Mouse (Mus musculus): ENCODE measurements at regions not wholly inside any gene's neighbourhood (a gene's known extent, or its start where the extent isn't known, plus 50 kb on each side); places are given as distances from the start of the nearest gene placed in this dataset.

- no peak for DNase-seq (ENCODE audit: low spot score)
- H3K36me3 ChIP-seq: no peaks in the 10 kb centered on the region
- no peak overlapping the region for H3K4me3 ChIP-seq
- H3K27me3 ChIP-seq (ENCODE audit: low read depth, poor library complexity, severe bottlenecking): no peaks in the 10 kb centered on the region
- no peak overlapping the region for H3K27ac ChIP-seq
- H3K9me3 ChIP-seq (replicated peaks): no peaks in the 10 kb centered on the region
- H3K4me1 ChIP-seq: no peaks in the 10 kb centered on the region
- WGBS: 67% methylated on average over 6 of the region's 6 CpGs
Measured at GRCm38 (mm10) chr4:142887876-142888275, 324.9 kb downstream of the Prdm2 start.

GRCm38 (mm10) chr4:142880323-142880759 lies 332.5 kb downstream of the Prdm2 start:
- Histone ChIP-seq H3K27ac (no peak overlapping the region), H3K4me3 (no peak overlapping the region), H3K36me3 (no peaks in the 10 kb centered on the region), H3K9me3 (replicated peaks) (no peaks in the 10 kb centered on the region), H3K4me1 (peaks cover 6% of the 10 kb centered on the region; the same call in 1 of the 2 replicates), H3K27me3 (ENCODE audit: low read depth, poor library complexity, severe bottlenecking) (no peaks in the 10 kb centered on the region)
- whole genome bisulfite sequencing: 5% methylated on average over 2 of the region's 2 CpGs
- DNase-seq (ENCODE audit: low spot score): peak; percentile 82

- no peak overlapping the region for H3K4me3 ChIP-seq
- H3K27ac ChIP-seq: no peak overlapping the region
- peaks cover 6% of the 10 kb centered on the region; the same call in 1 of the 2 replicates for H3K4me1 ChIP-seq
- no peak for DNase-seq (ENCODE audit: low spot score)
- no peaks in the 10 kb centered on the region for H3K9me3 ChIP-seq (replicated peaks)
- no peaks in the 10 kb centered on the region for H3K36me3 ChIP-seq
- H3K27me3 ChIP-seq (ENCODE audit: low read depth, poor library complexity, severe bottlenecking): no peaks in the 10 kb centered on the region
- WGBS: 90% methylated on average over 3 of the region's 3 CpGs
Measured at GRCm38 (mm10) chr4:142876151-142876550, 336.6 kb downstream of the Prdm2 start.

- Histone ChIP-seq H3K4me3 (no peak overlapping the region), H3K27me3 (ENCODE audit: low read depth, poor library complexity, severe bottlenecking) (no peaks in the 10 kb centered on the region), H3K4me1 (peaks cover 3% of the 10 kb centered on the region; the same call in 1 of the 2 replicates), H3K9me3 (replicated peaks) (no peaks in the 10 kb centered on the region), H3K27ac (no peak overlapping the region), H3K36me3 (no peaks in the 10 kb centered on the region)
- DNase-seq (ENCODE audit: low spot score): no peak
- 47% methylated on average over 5 of the region's 5 CpGs for WGBS
Measured at GRCm38 (mm10) chr4:142875105-142875504, 337.7 kb downstream of the Prdm2 start.

DNA sequence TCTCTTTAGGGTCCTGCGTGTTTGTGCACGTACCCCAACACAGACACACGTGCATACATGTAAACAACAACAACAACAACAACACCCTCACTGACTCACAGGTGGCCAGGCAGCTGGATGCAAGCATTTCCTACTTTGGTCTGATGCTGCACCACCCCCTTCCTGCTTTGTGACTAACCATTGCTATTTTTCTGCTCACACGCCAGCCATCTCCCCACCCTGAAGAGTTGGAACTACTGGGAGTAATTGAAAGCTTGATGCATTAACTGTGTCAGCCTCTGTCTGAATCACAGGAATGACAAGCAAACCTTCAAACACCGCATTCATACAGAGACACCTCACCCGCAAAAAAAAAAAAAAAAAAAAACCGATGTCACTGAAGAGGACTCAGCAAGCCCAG lies 346.5 kb downstream of the Prdm2 start:
- Histone ChIP-seq H3K36me3 (no peaks in the 10 kb centered on the region), H3K9me3 (replicated peaks) (no peaks in the 10 kb centered on the region), H3K27ac (no peak overlapping the region), H3K4me3 (no peak overlapping the region), H3K4me1 (no peaks in the 10 kb centered on the region), H3K27me3 (ENCODE audit: low read depth, poor library complexity, severe bottlenecking) (no peaks in the 10 kb centered on the region)
- WGBS: 85% methylated on average over 7 of the region's 7 CpGs
- no peak for DNase-seq (ENCODE audit: low spot score)

DNA sequence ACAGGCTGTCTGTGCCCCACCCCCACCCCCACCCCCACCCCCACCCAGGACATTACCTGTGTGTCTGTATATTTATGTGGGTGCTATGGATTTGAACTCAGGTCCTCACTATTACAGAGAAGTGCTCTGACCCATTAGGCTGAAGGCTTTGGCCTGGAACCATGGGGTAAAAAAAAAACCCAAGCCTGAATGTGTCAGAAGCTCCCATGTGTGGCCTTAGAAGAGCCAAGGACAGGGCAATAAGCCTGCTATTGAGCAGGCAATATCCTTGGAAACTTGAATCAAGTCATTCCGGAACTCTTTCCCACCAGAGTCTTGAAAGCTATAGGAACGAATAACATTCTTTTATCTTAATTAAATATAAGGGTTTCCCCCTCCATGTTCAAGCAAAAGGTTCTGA lies 347.2 kb downstream of the Prdm2 start:
- Histone ChIP-seq H3K36me3 (no peaks in the 10 kb centered on the region), H3K4me1 (no peaks in the 10 kb centered on the region), H3K27ac (no peak overlapping the region), H3K27me3 (ENCODE audit: low read depth, poor library complexity, severe bottlenecking) (no peaks in the 10 kb centered on the region), H3K4me3 (no peak overlapping the region), H3K9me3 (replicated peaks) (no peaks in the 10 kb centered on the region)
- DNase-seq (ENCODE audit: low spot score): no peak
- WGBS: 94% methylated on average over 2 of the region's 2 CpGs

DNA sequence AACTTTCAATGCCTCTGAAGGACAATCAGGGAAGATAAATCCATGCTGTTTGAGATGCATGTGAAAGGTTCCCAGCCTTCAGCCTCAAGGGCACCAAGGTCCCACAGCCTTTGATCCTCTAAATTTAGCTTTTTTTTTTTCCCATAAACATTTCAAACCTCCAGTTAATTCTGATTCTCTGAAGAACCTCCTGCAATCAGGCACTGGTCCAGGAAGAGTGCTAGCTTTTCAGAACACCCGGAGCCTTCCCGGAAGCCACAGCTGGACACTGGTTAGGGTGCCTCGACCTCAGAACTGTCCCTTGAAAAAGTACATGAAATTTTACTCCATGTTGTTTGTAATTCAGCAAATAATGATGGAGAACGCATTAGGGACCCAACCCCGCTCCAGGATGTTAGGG lies 348.9 kb downstream of the Prdm2 start:
- DNase-seq (ENCODE audit: low spot score): no peak
- Histone ChIP-seq H3K27ac (no peak overlapping the region), H3K4me1 (no peaks in the 10 kb centered on the region), H3K4me3 (no peak overlapping the region), H3K36me3 (no peaks in the 10 kb centered on the region), H3K9me3 (replicated peaks) (no peaks in the 10 kb centered on the region), H3K27me3 (ENCODE audit: low read depth, poor library complexity, severe bottlenecking) (no peaks in the 10 kb centered on the region)
- 87% methylated on average over 5 of the region's 5 CpGs for WGBS

DNA sequence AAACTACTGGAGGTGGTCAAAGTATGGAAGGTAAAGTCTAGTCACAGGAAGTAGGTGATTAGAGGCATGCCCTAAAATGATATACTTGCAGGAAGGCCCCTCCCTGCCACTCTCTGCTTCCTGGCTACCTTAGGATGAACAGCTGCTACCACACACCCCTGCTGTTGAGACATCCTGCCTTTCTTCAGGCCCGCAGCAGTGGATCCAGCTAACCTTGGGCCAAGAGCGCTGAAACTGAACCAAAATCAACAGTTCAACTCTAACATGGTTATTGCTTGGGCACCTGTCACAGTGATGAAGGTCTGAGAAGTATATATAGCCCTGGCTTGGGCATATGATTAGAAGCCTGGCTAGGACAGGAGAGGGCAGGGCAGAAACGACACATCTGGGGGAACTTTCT lies 352.4 kb downstream of the Prdm2 start:
- Histone ChIP-seq H3K27ac (no peak overlapping the region), H3K4me3 (no peak overlapping the region), H3K36me3 (no peaks in the 10 kb centered on the region), H3K9me3 (replicated peaks) (no peaks in the 10 kb centered on the region), H3K4me1 (no peaks in the 10 kb centered on the region), H3K27me3 (ENCODE audit: low read depth, poor library complexity, severe bottlenecking) (no peaks in the 10 kb centered on the region)
- 86% methylated on average over 3 of the region's 3 CpGs for WGBS
- DNase-seq (ENCODE audit: low spot score): no peak

GRCm38 (mm10) chr4:142856626-142857025 lies 356.2 kb downstream of the Prdm2 start:
- Histone ChIP-seq H3K27ac (no peak overlapping the region), H3K36me3 (no peaks in the 10 kb centered on the region), H3K27me3 (ENCODE audit: low read depth, poor library complexity, severe bottlenecking) (no peaks in the 10 kb centered on the region), H3K4me3 (no peak overlapping the region), H3K4me1 (no peaks in the 10 kb centered on the region), H3K9me3 (replicated peaks) (no peaks in the 10 kb centered on the region)
- WGBS: 83% methylated on average over 6 of the region's 6 CpGs
- DNase-seq (ENCODE audit: low spot score): no peak

DNA sequence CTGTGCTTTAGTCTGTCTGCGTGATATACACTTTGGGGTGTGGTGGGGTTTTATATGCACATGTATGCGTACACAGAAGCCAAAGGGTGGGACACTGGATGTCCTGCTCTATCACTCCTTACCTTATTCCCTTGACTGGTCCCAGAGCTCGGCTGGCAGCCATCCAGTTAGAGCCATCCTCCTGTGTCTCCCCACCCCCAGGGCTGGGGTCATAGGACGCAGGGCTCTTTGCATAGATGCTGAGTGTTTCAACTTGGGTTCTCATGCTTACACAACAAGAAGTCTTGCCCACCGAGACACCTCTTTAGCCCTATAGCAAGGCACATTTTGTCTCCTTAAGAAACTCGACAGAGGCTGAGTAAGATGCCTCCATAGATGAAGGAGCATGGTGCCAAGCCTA lies 357.2 kb downstream of the Prdm2 start:
- Histone ChIP-seq H3K27me3 (ENCODE audit: low read depth, poor library complexity, severe bottlenecking) (no peaks in the 10 kb centered on the region), H3K4me1 (no peaks in the 10 kb centered on the region), H3K36me3 (no peaks in the 10 kb centered on the region), H3K4me3 (no peak overlapping the region), H3K9me3 (replicated peaks) (no peaks in the 10 kb centered on the region), H3K27ac (no peak overlapping the region)
- no peak for DNase-seq (ENCODE audit: low spot score)
- WGBS: 91% methylated on average over 6 of the region's 6 CpGs

- DNase-seq (ENCODE audit: low spot score): no peak
- no peak overlapping the region for H3K27ac ChIP-seq
- no peaks in the 10 kb centered on the region for H3K9me3 ChIP-seq (replicated peaks)
- H3K27me3 ChIP-seq (ENCODE audit: low read depth, poor library complexity, severe bottlenecking): no peaks in the 10 kb centered on the region
- no peak overlapping the region for H3K4me3 ChIP-seq
- no peaks in the 10 kb centered on the region for H3K36me3 ChIP-seq
- no peaks in the 10 kb centered on the region for H3K4me1 ChIP-seq
- WGBS: 94% methylated on average over 15 of the region's 15 CpGs
Measured at GRCm38 (mm10) chr4:142853924-142854323, 358.9 kb downstream of the Prdm2 start.

DNA sequence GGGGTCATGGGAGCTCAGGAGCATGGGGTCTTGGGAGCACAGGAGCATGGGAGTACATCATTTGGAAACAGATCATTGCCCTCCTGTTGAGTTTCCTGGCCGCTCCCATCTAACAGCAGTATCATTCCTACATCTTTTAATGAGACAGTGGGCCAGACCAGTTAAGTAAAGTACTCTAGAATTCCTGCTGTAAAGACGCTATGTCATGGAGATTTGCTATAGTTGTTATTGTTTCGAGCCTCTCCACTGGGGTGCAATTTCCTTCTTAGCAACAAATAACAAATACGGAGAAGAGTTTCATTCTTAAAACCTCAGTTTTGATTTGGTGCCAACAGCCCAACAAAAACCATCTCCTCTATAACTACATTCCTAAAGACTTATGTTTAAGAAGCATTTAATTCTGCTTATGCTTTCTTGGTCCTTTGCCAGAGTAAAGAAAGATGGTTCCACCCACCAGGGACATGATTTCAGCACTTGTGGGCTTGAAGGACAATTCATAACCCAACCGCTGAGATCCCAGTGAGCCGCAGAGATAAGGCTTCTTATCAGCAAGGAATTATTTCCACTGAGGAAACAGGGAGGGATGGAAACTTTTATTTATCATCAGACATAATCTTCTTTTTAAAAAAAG lies 367.6 kb downstream of the Prdm2 start:
- Histone ChIP-seq H3K4me1 (no peaks in the 10 kb centered on the region), H3K27me3 (ENCODE audit: low read depth, poor library complexity, severe bottlenecking) (no peaks in the 10 kb centered on the region), H3K36me3 (no peaks in the 10 kb centered on the region), H3K4me3 (no peak overlapping the region), H3K27ac (no peak overlapping the region), H3K9me3 (replicated peaks) (no peaks in the 10 kb centered on the region)
- 90% methylated on average over 6 of the region's 6 CpGs for WGBS
- DNase-seq (ENCODE audit: low spot score): no peak

GRCm38 (mm10) chr4:142839540-142839939 lies 373.3 kb downstream of the Prdm2 start:
- H3K36me3 ChIP-seq: no peaks in the 10 kb centered on the region
- 35% methylated on average over 4 of the region's 4 CpGs for WGBS
- H3K27ac ChIP-seq: no peak overlapping the region
- no peaks in the 10 kb centered on the region for H3K27me3 ChIP-seq (ENCODE audit: low read depth, poor library complexity, severe bottlenecking)
- no peaks in the 10 kb centered on the region for H3K9me3 ChIP-seq (replicated peaks)
- DNase-seq (ENCODE audit: low spot score): no peak
- no peak overlapping the region for H3K4me3 ChIP-seq
- 0 out of 2 replicates have a peak, but pooled peaks cover 2% of the 10 kb centered on the region for H3K4me1 ChIP-seq
